Mouse (Mus musculus) layer of hippocampus, postnatal 10 days (tissue): ENCODE results near the gene Gm17622. TPM values are rescaled to one million over a fixed set of nuclear protein-coding genes. Genes with fewer than 3 reads are reported as not detected.

Experiments used
- DNase-seq, 2 experiments: peaks; one replicate each; pipeline ENCODE4 v3.0.0; 2021; ENCODE audit warnings: low spot score in 2 of 2
- total RNA-seq, 2 experiments: library from RNA; stranded (reverse); gene quantifications; 2 replicates each; pipeline ENCODE4 v1.2.3; 2021

Gene Gm17622
- total RNA-seq, 2 experiments from 2014 or later, result not detected

DNA sequence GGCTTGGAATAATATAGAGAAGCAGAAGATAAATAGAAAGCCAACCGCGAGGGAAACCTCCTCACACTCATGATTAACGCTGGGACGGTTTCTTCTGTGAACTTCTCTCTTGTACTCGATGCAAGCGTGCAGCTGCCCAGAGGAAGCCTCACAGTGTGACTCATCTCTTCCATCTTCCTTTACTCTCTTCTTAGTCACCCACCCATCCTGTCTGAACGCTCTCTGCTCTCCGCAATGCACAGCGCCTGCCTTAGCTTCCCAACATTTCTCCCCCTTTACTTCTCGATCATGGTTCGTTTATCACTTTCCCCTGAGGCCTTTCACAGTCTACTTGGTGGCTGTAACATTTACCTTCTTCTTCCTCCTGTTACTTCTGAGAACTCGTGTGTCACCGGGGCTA, 20.1 kb downstream of the Gm17622 start:
- DNase-seq, result no peak

DNA sequence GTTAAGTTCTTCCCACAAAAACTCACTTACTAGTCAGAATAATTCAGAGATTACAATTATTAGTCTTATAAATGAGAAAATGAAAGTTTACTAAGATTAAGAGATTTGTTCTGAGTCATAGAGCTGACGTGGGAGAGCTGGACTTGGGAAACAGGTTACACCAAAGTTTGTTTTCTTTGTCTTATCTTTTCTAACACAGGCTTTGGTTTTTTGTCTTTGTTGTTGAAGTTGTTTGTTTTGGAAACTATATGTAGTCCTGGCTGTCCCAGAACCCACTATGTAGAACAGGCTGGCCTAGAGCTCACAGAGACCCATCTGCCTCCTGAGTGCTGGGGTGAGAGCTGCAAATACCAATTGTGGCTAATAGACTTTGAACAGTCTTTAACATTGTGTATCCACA, 20.7 kb downstream of the Gm17622 start:
- no peak for DNase-seq

DNA sequence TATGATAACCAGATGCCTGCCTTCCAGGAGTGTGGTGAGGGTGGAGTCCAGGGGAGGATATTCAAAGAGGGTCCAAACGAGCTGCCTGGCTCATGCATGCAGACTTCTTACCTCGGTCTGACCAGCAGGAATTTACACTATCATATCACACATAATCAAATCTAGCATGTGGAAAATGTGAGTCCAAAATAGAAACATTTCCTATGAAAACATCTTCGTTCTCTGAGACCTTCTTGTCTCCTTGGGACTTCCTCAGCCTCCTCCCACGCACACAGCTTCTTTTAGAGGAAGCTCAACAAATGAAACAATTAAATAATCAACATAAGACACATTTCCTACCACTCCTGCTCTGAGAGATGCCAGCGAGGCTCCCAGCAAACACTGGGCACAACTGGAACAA, 21.4 kb downstream of the Gm17622 start:
- DNase-seq, result no peak

DNA sequence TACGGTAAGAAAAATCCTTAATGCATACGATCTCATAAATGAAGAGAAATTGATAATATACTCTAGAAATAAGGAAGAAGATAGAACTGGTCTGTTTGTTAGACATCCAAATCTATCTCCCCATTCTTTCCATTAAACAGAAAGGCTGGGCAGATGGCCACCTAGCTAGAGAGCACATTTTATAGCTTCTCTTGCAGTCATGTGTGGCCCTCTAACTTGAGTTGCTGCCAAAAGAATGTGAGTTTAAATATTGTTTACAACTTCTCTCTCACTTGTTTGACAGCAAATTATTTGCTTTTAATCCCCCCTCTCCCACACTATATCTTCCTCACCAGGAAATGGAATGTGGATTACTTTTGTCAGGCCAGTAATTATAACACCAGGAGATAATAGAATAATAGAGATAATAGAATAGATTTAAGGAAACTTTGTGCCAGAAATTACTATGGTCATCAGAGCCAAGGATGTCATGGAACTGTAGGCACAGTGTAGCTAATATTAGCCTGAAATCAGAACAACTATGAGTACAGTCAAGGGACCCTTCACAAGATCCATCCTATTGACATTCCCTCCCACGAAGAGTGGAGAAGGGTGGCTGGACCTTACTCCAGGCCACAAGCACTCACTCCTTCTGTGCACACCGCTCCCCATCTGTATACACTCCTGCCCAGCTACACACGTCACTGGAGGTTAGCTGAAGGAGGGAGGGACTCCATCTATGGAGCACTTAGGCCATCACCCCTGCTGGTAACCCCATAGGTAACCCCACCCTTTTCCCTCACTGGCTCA, 23.8 kb downstream of the Gm17622 start:
- DNase-seq, result no peak

DNA sequence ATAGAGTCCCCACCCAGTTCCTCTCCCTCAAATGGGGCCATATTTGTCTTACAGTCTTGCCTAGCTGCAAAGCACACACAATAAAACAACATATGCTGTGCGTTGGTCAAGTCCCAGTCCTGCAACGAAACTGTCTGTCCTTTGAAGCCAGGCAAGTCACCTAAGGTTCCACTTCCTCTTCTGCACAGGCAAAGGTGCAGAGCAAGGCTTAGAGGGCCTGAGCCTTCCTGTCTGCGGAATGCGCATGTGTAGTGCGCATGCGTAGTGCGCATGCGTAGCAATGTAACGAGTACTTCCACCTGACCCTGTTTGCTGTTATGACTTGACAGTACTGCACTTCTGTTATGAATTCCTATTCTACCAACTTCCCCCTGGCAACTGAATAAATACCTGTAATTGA, 25.7 kb downstream of the Gm17622 start:
- DNase-seq, result no peak

DNA sequence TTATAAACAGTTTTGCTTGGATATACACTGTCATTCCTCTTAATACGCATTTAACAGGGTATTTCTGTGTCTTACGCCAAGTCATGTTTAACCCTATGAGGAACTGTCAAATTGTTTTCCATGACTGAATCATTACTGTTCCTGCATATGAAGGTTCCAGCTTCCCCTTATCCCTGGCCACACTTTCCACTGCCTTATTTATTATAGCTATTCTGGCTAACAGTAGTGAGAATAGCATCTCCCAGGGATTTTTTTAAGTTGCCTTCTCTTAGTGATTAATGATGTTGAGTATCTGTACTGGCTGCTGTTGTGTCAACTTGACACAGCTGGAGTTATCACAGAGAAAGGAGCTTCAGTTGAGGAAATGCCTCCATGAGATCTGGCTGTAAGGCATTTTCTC, 26.8 kb downstream of the Gm17622 start:
- no peak for DNase-seq

DNA sequence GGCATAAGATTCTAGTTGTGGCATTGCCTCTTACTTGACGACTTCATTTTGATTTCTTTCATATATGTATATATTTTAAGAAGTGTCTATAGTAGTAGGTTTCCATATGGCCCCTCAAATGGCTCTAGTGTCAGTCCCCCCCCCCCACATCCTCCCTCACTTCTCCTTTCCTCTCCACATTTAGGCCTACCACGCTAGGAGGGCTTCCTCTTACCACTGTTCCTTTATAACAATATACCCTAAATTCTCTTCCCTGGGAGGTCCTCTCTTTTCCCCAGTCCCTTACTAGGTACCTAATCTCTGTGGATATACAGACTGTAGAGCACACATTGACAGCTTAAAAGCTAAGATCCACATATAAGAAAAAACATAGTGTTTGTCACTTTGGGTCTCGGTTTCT, 30.8 kb downstream of the Gm17622 start:
- DNase-seq, result no peak

DNA sequence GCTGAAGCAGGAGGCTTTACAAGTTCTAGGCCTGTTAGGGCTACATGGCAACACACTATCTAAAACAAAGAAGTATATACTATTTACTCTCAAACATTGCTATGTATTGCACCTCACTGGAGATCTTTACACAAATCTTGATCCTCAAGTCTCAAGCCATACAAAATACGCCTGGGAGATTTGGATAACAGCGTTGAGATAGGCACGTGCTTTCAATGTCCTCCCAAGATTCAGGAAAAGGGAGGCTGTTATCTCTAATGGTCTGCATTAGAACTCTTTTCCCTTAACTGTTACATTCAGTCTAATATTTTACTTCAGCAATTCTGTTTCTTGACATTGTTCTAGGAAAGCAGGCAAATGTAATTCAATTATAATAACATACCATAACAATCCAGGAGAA, 36.5 kb downstream of the Gm17622 start:
- DNase-seq, result no peak

DNA sequence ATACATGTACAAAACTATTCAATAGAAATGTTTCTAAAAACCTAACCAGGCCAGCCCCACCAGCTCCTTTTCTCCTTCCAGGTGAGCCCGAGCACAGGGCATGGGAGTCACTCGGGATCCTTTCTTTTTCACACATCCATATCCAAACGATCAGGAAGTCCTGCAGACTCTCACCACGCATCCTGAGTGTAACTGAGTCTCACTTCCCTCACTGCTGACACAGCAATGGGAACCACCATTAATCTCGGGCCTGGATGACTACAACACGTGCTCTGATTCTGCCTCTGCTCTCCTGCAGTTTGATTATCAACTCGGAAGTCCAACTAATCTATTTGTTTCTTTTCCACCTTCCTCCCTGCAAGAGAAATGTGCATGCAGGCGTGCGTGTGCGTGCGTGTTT, 37.3 kb downstream of the Gm17622 start:
- no peak for DNase-seq

DNA sequence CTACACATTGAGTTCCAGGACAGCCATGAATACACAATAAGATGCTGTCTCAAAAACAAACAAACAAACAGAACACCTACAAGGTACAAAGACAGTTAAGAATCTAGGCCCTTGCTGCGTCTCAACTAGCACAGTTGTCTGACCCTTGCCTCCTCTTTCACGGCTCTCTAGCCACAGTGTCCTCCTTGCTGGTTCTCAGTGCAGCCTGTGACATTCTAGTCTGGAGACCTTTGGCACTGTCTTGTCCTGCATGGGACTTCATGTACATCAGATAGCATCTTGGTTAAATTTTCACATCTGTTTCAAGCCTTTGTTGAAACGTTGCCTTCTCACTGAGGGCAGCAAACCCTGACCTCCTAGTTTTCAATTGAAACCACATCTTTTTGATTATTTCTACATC, 38.2 kb downstream of the Gm17622 start:
- DNase-seq, result no peak

DNA sequence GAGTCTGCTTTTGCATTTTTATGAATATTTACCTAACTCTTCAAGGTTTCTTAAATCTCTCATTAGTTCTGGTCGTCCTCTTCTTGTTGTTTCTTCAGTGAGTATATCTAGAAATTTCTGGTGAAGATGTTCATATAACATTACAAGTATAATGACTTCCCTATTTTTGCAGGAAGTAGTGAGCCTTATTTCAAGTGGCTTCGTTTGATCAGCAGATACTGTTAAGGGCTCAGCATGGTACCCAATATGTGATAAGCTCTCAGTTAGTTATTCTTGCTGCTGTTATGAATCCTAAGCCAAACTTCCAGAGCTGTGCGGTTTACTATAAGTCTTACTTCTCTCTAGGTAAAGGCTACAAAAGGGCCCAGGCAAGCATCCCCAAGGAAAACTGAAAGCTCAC, 39.0 kb downstream of the Gm17622 start:
- no peak for DNase-seq

DNA sequence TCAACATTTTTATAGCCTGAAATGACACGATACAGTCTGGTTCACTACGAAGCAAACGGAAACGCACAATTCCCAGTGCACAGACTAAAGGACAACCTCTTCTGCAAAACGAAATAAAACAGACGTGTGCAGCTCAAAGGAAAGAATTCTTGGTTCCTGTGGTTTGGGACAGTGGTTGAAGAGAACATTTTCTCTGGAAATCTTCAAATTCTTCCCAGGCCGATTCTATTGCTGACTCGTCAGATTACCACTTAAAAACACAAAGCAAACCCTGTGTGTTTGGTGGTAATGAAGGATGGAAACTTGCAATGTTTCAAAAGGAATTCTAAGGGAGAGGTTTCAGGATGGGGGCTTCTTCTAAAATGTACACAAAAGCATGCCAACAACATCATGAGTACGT, 39.5 kb downstream of the Gm17622 start:
- no peak for DNase-seq

DNA sequence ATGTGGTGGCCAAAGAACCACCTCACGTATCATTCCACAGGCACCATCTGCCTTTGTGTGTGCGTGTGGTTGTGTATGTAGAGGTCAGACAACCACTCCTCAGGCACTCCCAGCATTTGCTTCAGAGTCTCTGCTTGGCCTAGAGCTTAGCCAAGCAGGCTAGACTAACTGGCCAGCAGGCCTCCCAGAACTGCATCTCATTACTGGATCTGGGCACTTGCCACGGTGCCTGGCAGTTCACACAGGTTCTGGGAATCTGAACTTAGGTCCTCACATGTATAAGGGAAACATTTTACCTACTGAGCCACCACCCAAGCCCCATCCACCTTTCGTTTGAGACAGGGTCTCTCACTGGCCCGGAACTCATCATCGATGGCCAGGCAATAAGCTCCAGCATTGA, 41.6 kb downstream of the Gm17622 start:
- DNase-seq, result no peak

DNA sequence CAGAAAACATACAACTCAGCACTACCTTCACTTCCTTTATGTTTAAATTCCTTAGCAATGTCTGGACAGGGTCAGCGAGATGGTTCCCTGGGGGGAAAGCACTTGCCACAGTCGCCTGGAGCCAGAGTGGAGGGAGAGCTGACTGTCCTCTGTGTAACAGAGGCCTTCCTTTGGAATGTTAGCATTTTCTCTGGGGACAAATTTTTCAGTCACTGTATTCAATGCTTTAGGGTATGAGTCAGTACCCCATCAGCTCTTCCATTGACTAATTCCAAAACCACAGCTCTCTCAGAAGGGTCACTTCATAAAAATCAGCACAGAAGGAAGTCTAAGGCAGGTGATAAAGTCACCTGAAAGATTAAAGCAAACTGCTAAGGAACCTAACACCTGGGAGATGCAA, 43.2 kb downstream of the Gm17622 start:
- DNase-seq, result no peak

DNA sequence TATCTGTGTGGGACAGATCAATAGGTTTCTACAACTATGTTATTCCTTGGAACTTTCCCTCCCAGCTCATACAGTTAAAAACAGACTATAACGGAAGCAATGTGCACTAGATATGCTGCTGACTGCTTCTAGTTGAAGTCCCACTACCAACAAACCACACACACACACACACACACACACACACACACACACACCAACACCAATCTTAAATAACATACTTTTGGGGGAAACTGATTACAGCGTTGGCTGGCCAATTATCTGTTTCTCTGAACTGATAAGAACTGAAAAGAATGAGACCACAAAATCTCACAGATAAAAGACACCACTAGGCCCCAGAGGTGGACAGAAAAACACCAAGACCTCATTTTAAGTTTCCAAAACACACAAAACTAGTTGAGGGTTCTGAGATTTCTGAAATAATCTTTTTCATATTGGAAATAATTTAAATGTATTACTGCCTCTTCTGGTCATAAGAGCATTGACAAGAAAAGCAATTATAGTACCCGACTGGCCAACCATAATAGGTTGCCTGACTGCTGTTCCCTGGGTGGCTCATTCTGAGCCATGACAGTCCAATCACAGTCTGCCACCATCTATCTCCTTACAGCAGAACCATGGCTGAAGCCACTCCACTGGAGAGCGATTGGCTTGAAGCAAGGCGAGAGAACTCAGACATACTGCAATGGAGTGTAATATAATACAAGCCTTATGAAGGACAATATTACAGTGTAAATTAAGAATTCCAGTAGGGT, 46.5 kb downstream of the Gm17622 start:
- DNase-seq, result no peak

DNA sequence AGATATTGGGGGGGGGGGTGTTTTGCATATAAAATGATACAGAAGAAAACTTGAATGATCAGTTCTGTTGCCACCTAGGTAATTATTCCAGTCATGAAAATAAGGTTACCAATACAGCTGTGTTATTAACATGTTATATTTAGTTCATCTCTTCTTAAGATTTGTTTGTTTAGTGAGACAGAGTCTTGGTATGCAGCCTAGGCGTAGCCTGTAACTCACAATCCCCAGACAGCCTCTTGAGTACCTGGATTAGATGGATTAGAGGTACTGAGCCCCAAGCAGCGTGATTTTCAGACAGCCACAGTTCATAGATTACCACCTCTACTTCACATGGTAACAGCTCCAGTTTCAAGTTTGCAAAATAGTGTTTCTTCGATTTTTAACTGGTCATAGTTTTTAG, 47.6 kb downstream of the Gm17622 start:
- no peak for DNase-seq

Other genes with a start within 250 kb of the Gm17622 start
- 10 to 100 TPM; 31.5 to 36.7 TPM for gene Poc5, start 102.4 kb upstream of the Gm17622 start, total RNA-seq
- under 1 TPM in 1 of 2 experiments, not detected in 1; 0.18 TPM for gene Ankdd1b, start 19.5 kb upstream of the Gm17622 start, total RNA-seq
- gene Polk, start 51.8 kb downstream of the Gm17622 start, total RNA-seq, result 10 to 100 TPM in 1 of 2 experiments, 1 to 10 TPM in 1; 9.8 to 10.2 TPM
- gene Col4a3bp, start 51.9 kb downstream of the Gm17622 start, total RNA-seq, result 10 to 100 TPM; 59.4 to 60.0 TPM
- gene Hmgcr, start 180.2 kb downstream of the Gm17622 start, total RNA-seq, result 100 to 1,000 TPM; 268 to 334 TPM